Mouse (Mus musculus): ENCODE measurements at regions not wholly inside any gene's neighbourhood (a gene's known extent, or its start where the extent isn't known, plus 50 kb on each side); places are given as distances from the start of the nearest gene placed in this dataset.

DNA sequence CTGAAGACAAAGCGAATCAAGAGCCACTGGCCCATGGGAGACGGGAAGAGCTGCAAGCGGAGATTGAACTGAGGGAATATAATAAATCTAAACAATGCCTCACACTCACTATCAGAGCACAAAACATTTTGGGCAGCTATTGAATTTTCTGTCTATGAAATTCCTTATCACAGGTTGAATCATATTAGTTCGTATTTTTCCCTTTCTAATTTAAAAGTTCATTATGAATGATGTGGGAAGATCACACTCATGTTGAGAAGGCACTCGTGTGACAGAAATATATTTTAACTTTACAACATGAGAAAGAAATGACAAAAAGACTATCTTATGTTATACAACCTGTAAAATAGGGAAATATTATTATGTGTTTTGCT is 444.2 kb upstream of the Klhl1 start:
- ATAC-seq (ENCODE audit: low FRiP score): no peak
- 26% methylated on average over 5 of the region's 5 CpGs for WGBS
- no peaks in the 10 kb centered on the region for H3K27me3 ChIP-seq (ENCODE audit: insufficient read depth, low read length)

DNA sequence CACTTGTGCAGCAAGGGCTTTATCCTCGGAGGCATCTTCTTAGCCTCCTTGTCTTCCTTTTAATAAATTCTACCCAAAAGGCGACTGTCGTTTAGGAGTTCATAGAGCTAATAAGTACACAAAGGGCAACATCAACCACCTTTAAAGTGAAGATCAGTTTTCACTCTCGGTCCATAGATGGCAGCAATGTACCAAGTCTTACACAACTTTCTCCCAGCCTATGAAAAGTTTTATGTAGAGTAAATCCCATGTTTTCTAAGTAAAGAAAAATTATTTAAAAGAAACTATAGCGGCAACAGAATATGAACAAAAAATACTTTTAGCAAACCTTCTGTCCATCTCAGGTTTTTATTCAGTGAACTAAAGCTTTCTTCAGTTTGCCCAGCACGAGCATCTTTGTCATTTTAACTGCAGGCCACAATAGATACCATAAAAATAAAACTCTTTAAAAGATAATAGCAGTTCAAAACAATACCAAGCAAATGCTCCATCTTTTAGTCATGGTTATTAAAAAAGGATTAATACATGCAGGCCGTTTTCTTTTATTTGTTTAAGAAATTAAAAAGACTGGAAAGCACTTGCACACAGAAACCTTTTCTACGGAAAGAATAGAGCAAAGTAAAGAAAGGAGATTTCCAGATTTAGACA is 443.6 kb upstream of the Klhl1 start:
- H3K4me2 ChIP-seq (ENCODE audit: low read depth, low read length, poor library complexity, severe bottlenecking): no peak overlapping the region
- no peak for ATAC-seq (ENCODE audit: low FRiP score)
- no peak overlapping the region for H3K27ac ChIP-seq (ENCODE audit: low read depth, low read length)
- TF ChIP-seq CTCF (IDR thresholded peaks at IDR 0.05): peak; percentile 82
- H3K9ac ChIP-seq (replicated peaks; ENCODE audit: low read length, poor library complexity, severe bottlenecking): no peak overlapping the region
- H3K36me3 ChIP-seq (ENCODE audit: insufficient read depth, low read length): no peaks in the 10 kb centered on the region
- DNase-seq (ENCODE audit: low spot score): peak; percentile 62
- no peaks in the 10 kb centered on the region for H3K27me3 ChIP-seq (ENCODE audit: insufficient read depth, low read length)
- H3K4me1 ChIP-seq (ENCODE audit: insufficient read depth, low read length): no peaks in the 10 kb centered on the region
- no peaks in the 10 kb centered on the region for H3K9me3 ChIP-seq (ENCODE audit: low read length)
- WGBS: 14% methylated on average over 8 of the region's 8 CpGs
- no peak overlapping the region for H3K4me3 ChIP-seq (ENCODE audit: low read depth, low read length)

More for the DNA sequence above, 444.2 kb upstream of the Klhl1 start:
- Histone ChIP-seq H3K9me3 (ENCODE audit: low read length) (no peaks in the 10 kb centered on the region), H3K4me1 (ENCODE audit: insufficient read depth, low read length) (no peaks in the 10 kb centered on the region), H3K9ac (replicated peaks; ENCODE audit: low read length, poor library complexity, severe bottlenecking) (no peak overlapping the region), H3K36me3 (ENCODE audit: insufficient read depth, low read length) (no peaks in the 10 kb centered on the region), H3K27ac (ENCODE audit: low read depth, low read length) (no peak overlapping the region), H3K4me3 (ENCODE audit: low read depth, low read length) (no peak overlapping the region), H3K4me2 (ENCODE audit: low read depth, low read length, poor library complexity, severe bottlenecking) (no peak overlapping the region)
- TF ChIP-seq CTCF (IDR thresholded peaks at IDR 0.05): no peak
- DNase-seq (ENCODE audit: low spot score): no peak

DNA sequence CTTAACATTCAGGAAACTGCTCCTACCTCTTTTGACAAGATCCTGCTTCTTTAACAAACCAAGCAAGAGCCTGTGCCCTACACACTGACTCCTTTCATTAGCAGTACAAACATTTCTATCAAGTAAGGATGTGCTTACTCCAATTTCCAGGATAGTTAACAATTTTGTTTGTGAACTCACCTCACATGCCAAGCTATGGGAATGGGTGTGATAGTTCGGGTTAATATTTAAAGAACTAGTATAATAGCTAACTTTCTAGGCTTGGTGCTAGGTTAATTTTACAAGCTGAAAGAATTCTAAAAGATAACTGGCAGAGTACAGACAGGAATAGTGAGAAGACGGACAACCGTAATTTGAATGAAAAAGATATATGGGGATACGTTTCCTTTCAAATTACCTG is 437.2 kb upstream of the Klhl1 start:
- 80% methylated on average over 4 of the region's 4 CpGs for WGBS
- H3K4me3 ChIP-seq (ENCODE audit: low read depth, low read length): no peak overlapping the region
- no peaks in the 10 kb centered on the region for H3K36me3 ChIP-seq (ENCODE audit: insufficient read depth, low read length)
- H3K27ac ChIP-seq (ENCODE audit: low read depth, low read length): no peak overlapping the region
- no peak for TF ChIP-seq CTCF (IDR thresholded peaks at IDR 0.05)
- no peak for DNase-seq (ENCODE audit: low spot score)
- no peaks in the 10 kb centered on the region for H3K9me3 ChIP-seq (ENCODE audit: low read length)
- H3K27me3 ChIP-seq (ENCODE audit: insufficient read depth, low read length): no peaks in the 10 kb centered on the region
- no peak overlapping the region for H3K4me2 ChIP-seq (ENCODE audit: low read depth, low read length, poor library complexity, severe bottlenecking)
- ATAC-seq (ENCODE audit: low FRiP score): no peak
- no peaks in the 10 kb centered on the region for H3K4me1 ChIP-seq (ENCODE audit: insufficient read depth, low read length)
- no peak overlapping the region for H3K9ac ChIP-seq (replicated peaks; ENCODE audit: low read length, poor library complexity, severe bottlenecking)

DNA sequence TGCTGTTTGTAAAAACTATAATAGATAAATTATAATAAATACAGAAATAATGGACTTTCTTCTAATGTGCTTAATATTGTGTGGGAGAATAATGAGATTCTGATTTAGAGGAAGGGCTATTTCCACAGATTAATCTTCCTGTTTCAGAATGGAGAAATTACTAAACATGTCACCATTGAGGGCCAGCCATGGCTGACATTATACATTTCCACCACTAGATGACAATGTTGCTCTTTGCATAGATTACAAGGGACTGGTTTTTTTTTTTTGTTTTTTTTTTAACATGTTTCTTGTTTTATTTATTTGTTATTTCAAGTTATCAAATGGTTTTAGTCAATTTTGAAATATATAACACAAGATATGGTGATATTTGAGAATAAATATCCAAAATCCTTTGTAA is 435.6 kb upstream of the Klhl1 start:
- no peak for ATAC-seq (ENCODE audit: low FRiP score)

DNA sequence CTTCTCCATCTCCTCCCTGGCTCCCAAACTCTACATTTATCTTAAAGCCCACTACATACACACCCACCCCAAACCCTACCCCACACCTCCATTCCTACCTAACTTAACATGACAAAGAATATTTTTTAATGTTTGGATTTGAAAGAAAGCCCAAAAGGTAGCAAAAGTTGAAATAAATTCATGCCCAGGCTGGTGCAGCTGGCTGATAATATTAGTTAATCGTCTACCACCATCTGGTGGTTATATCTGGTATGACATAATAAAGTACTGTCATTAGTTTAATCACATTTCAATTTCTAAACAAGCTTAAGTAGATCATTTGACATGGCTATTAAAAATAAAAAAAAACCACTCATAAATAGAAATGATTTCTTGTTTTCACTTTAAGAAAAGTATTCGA is 389.8 kb upstream of the Klhl1 start:
- Histone ChIP-seq H3K36me3 (ENCODE audit: insufficient read depth, low read length) (no peaks in the 10 kb centered on the region), H3K9me3 (ENCODE audit: low read length) (no peaks in the 10 kb centered on the region), H3K4me3 (ENCODE audit: low read depth, low read length) (no peak overlapping the region), H3K9ac (replicated peaks; ENCODE audit: low read length, poor library complexity, severe bottlenecking) (no peak overlapping the region), H3K4me2 (ENCODE audit: low read depth, low read length, poor library complexity, severe bottlenecking) (no peak overlapping the region), H3K27me3 (ENCODE audit: insufficient read depth, low read length) (no peaks in the 10 kb centered on the region), H3K4me1 (ENCODE audit: insufficient read depth, low read length) (no peaks in the 10 kb centered on the region), H3K27ac (ENCODE audit: low read depth, low read length) (no peak overlapping the region)
- peak; percentile 80 for DNase-seq (ENCODE audit: low spot score)
- peak; percentile 84 for TF ChIP-seq CTCF (IDR thresholded peaks at IDR 0.05)
- ATAC-seq (ENCODE audit: low FRiP score): no peak
- WGBS: 6% methylated on average over 2 of the region's 2 CpGs

More for the DNA sequence above, 435.6 kb upstream of the Klhl1 start:
- no peaks in the 10 kb centered on the region for H3K4me1 ChIP-seq (ENCODE audit: insufficient read depth, low read length)
- H3K27me3 ChIP-seq (ENCODE audit: insufficient read depth, low read length): no peaks in the 10 kb centered on the region
- H3K4me2 ChIP-seq (ENCODE audit: low read depth, low read length, poor library complexity, severe bottlenecking): no peak overlapping the region
- H3K27ac ChIP-seq (ENCODE audit: low read depth, low read length): no peak overlapping the region
- no peaks in the 10 kb centered on the region for H3K36me3 ChIP-seq (ENCODE audit: insufficient read depth, low read length)
- no peak overlapping the region for H3K9ac ChIP-seq (replicated peaks; ENCODE audit: low read length, poor library complexity, severe bottlenecking)
- no peak overlapping the region for H3K4me3 ChIP-seq (ENCODE audit: low read depth, low read length)
- no peaks in the 10 kb centered on the region for H3K9me3 ChIP-seq (ENCODE audit: low read length)
- peak; percentile 67 for DNase-seq (ENCODE audit: low spot score)
- TF ChIP-seq CTCF (IDR thresholded peaks at IDR 0.05): peak; percentile 99

DNA sequence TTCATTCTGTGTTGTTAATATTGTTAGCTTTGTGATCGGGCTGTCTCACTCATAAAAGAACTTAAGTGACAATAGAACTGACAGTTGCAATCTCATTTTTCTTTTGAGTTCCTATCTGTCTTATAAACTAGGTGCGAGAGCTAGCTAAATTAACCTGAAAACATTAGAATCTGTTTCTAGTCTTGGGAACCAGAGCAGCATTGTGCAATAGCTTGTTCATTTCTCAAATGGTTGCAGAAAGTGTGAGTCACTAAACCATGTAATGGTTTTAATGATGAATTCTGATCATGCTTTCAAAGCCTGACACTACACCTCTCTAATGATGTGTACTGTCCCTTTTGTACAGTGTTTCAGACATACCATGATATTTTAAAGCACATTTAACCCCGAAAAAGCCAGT is 360.8 kb upstream of the Klhl1 start:
- Histone ChIP-seq H3K36me3 (ENCODE audit: insufficient read depth, low read length) (no peaks in the 10 kb centered on the region), H3K9ac (replicated peaks; ENCODE audit: low read length, poor library complexity, severe bottlenecking) (no peak overlapping the region), H3K4me3 (ENCODE audit: low read depth, low read length) (no peak overlapping the region), H3K4me2 (ENCODE audit: low read depth, low read length, poor library complexity, severe bottlenecking) (no peak overlapping the region), H3K9me3 (ENCODE audit: low read length) (no peaks in the 10 kb centered on the region), H3K4me1 (ENCODE audit: insufficient read depth, low read length) (no peaks in the 10 kb centered on the region), H3K27me3 (ENCODE audit: insufficient read depth, low read length) (no peaks in the 10 kb centered on the region), H3K27ac (ENCODE audit: low read depth, low read length) (no peak overlapping the region)
- DNase-seq (ENCODE audit: low spot score): no peak
- WGBS: 79% methylated on average over 3 of the region's 3 CpGs
- no peak for TF ChIP-seq CTCF (IDR thresholded peaks at IDR 0.05)
- ATAC-seq (ENCODE audit: low FRiP score): no peak
